In the genomic region with DNA sequence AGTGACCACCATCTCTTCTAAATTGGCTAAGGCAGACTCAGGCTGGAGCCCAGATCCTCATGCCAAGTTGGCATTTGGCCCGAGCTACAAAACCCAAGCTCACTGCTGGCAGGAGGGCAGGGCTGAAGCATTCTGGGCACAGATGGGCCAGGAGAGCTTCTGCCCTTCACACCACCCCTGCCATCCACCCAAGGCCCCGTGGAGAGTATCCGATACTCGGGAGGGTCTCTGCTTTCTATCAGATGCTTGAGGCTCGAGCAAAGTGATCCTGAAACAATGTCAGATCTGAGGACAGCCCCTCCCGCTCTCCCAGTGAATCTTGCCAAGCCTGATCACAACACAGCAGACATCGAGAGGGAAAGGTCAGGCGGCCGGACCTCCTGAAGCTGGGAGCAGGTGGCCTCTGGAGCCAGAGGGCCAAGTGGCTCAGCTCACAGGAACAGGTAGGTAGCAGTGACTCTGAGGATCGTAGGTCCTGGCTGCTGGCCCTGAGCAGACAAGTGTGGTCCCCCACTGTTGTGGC, we compare ENCODE assay signal across 9 mouse cellular contexts.
DNase-seq lines count a peak whose midpoint lies in the region; ATAC-seq lines count a peak whose summit lies in the region.
"Had no signal": no experiment of that assay in that cellular context is flagged by ENCODE, and none has a peak within 500 bp of the region (broad histone marks: within the 10 kb centered on the region; RNA-seq: fewer than 3 reads in every experiment).

No protein-coding gene starts in this region.

- peak; percentile 40; the same call in 1 of the 2 replicates for ATAC-seq in hindbrain, embryonic 14.5 days (ENCODE audit: low FRiP score)
- no peak for ATAC-seq in hindbrain, embryonic 11.5 days (ENCODE audit: low FRiP score)

- no peaks in the 10 kb centered on the region for H3K27me3 ChIP-seq in hindbrain, embryonic 14.5 days (ENCODE audit: control insufficient read depth, insufficient read depth, low read length)
- H3K27me3 ChIP-seq in hindbrain, embryonic 11.5 days (ENCODE audit: control insufficient read depth, insufficient read depth, low read length), result no peaks in the 10 kb centered on the region
- H3K27me3 ChIP-seq: lung, embryonic 15.5 days had no signal

- H3K4me3 ChIP-seq in hindbrain, embryonic 14.5 days (replicated peaks; ENCODE audit: low read length), result no peak overlapping the region
- no peak overlapping the region for H3K4me3 ChIP-seq in hindbrain, embryonic 11.5 days (ENCODE audit: low read depth, low read length)
- H3K4me3 ChIP-seq: lung, embryonic 15.5 days had no signal

- no peak overlapping the region for H3K4me2 ChIP-seq in hindbrain, embryonic 14.5 days (replicated peaks)
- H3K4me2 ChIP-seq in hindbrain, embryonic 11.5 days (replicated peaks; ENCODE audit: low read depth, low read length), result no peak overlapping the region
- H3K4me2 ChIP-seq: lung, embryonic 15.5 days had no signal

- no peak overlapping the region for H3K9ac ChIP-seq in hindbrain, embryonic 14.5 days
- no peak overlapping the region for H3K9ac ChIP-seq in hindbrain, embryonic 11.5 days (ENCODE audit: low read depth, low read length)
- H3K9ac ChIP-seq: lung, embryonic 15.5 days had no signal

- no peaks in the 10 kb centered on the region for H3K36me3 ChIP-seq in hindbrain, embryonic 14.5 days (replicated peaks; ENCODE audit: control insufficient read depth, insufficient read depth)
- no peaks in the 10 kb centered on the region for H3K36me3 ChIP-seq in hindbrain, embryonic 11.5 days (ENCODE audit: control insufficient read depth, insufficient read depth, low read length)
- H3K36me3 ChIP-seq: lung, embryonic 15.5 days had no signal

- H3K9me3 ChIP-seq in hindbrain, embryonic 14.5 days (ENCODE audit: control insufficient read depth, low read length), result no peaks in the 10 kb centered on the region
- H3K9me3 ChIP-seq in hindbrain, embryonic 11.5 days (ENCODE audit: control insufficient read depth, low read length), result no peaks in the 10 kb centered on the region
- H3K9me3 ChIP-seq: lung, embryonic 15.5 days had no signal

- H3K27ac ChIP-seq in hindbrain, embryonic 14.5 days, result no peak overlapping the region
- H3K27ac ChIP-seq in hindbrain, embryonic 11.5 days (ENCODE audit: low read depth, low read length), result no peak overlapping the region
- H3K27ac ChIP-seq: lung, embryonic 15.5 days had no signal

- H3K4me1 ChIP-seq in hindbrain, embryonic 14.5 days (replicated peaks; ENCODE audit: control insufficient read depth, insufficient read depth, low read length), result 0 out of 2 replicates have a peak, but pooled peaks cover 12% of the 10 kb centered on the region
- no peaks in the 10 kb centered on the region; the same call in 1 of the 2 replicates for H3K4me1 ChIP-seq in hindbrain, embryonic 11.5 days (replicated peaks; ENCODE audit: control insufficient read depth, insufficient read depth, low read length)
- H3K4me1 ChIP-seq: lung, embryonic 15.5 days had no signal

- peak; percentile 66 for DNase-seq in hindbrain, embryonic 14.5 days (ENCODE audit: low spot score)
- DNase-seq in hindbrain, embryonic 11.5 days (ENCODE audit: low spot score), result no peak
- peak; percentile 65 for DNase-seq in MN1 (ENCODE audit: low spot score)
- peak; percentile 95 to 96 for DNase-seq in cerebellum, adult 18-20 months
- peak; percentile 72 for DNase-seq in heart, adult 8-10 months (ENCODE audit: low spot score)
- peak; percentile 51 to 55 for DNase-seq in layer of hippocampus, postnatal 36 days
- no peak for DNase-seq in urinary bladder, postnatal 4 days (ENCODE audit: low spot score in 2 of 2)
- no peak for DNase-seq in thymus, postnatal 36 days

- 77% methylated on average over 10 of the region's 10 CpGs for WGBS in hindbrain, embryonic 14.5 days
- WGBS in hindbrain, embryonic 11.5 days, result 83% methylated on average over 10 of the region's 10 CpGs

Comparison
In these comparisons a context has a peak if more than half of its experiments do, and no peak if none do; other contexts are left out.
1. DNase-seq: peak in hindbrain, embryonic 14.5 days (single experiment), MN1 (single experiment), cerebellum, adult 18-20 months (2 of 2), heart, adult 8-10 months (single experiment) and layer of hippocampus, postnatal 36 days (2 of 2); none in hindbrain, embryonic 11.5 days (single experiment), urinary bladder, postnatal 4 days (0 of 2) and thymus, postnatal 36 days (0 of 2).